Mouse (Mus musculus) ES-E14 (cell line): ENCODE results near the gene Tnfrsf13c. TPM values are rescaled to one million over a fixed set of nuclear protein-coding genes. Genes with fewer than 3 reads are reported as not detected.

Experiments used
- DNase-seq: peaks from one replicate; pipeline ENCODE4 v3.0.0-alpha.2; 2013; ENCODE audit warnings: low read depth, low spot score
- H3K27ac ChIP-seq: 2 replicates; pipeline ENCODE4 v1.5.1; 2012; ENCODE audit warnings: low read depth, mild to moderate bottlenecking, low read length, moderate library complexity, mixed read lengths; ENCODE audit not compliant: poor library complexity, insufficient read depth, severe bottlenecking
- H3K36me3 ChIP-seq: 2 replicates; pipeline ENCODE4 v1.6.1; 2012; ENCODE audit warnings: mild to moderate bottlenecking, low read length, moderate library complexity, mixed read lengths; ENCODE audit not compliant: control insufficient read depth, poor library complexity, insufficient read depth, severe bottlenecking
- H3K4me1 ChIP-seq, 2 experiments: fragments of 150-350 bp in 1 of 2; sonication (generic) in 1 of 2; 2 replicates each; pipeline ENCODE4 v1.6.1; 2012; ENCODE audit warnings: low read length in 2 of 2, mild to moderate bottlenecking in 1 of 2, mixed read lengths in 1 of 2; ENCODE audit not compliant: control insufficient read depth in 2 of 2, insufficient read depth in 2 of 2, poor library complexity in 1 of 2
- H3K4me3 ChIP-seq, 2 experiments: fragments of 150-350 bp in 1 of 2; sonication (generic) in 1 of 2; 2 replicates each; pipeline ENCODE4 v1.5.1; 2012; ENCODE audit warnings: low read length in 2 of 2, low read depth in 1 of 2, mild to moderate bottlenecking in 1 of 2, mixed read lengths in 1 of 2; ENCODE audit not compliant: insufficient read depth in 1 of 2, poor library complexity in 1 of 2, severe bottlenecking in 1 of 2
- H3K9ac ChIP-seq: 2 replicates; pipeline ENCODE4 v1.6.1; 2012; ENCODE audit warnings: low read depth, mild to moderate bottlenecking, low read length, mixed read lengths; ENCODE audit not compliant: poor library complexity, insufficient read depth, severe bottlenecking
- H3K9me3 ChIP-seq: fragments of 150-350 bp; sonication (generic); 2 replicates; pipeline ENCODE4 v1.6.1; 2012; ENCODE audit warnings: low read depth, mild to moderate bottlenecking, low read length; ENCODE audit not compliant: control insufficient read depth, insufficient read depth
- CHD2 ChIP-seq: IDR thresholded peaks from 2 replicates; pipeline ENCODE4 v1.6.1; 2014; ENCODE audit warnings: mild to moderate bottlenecking, low read depth, low read length, inconsistent platforms
- HCFC1 ChIP-seq: IDR thresholded peaks from 2 replicates; pipeline ENCODE4 v1.6.1; 2012; ENCODE audit warnings: low read length, inconsistent platforms, borderline replicate concordance; ENCODE audit not compliant: insufficient read depth
- MAFK ChIP-seq: IDR thresholded peaks from 2 replicates; pipeline ENCODE4 v1.6.1; 2014; ENCODE audit warnings: mild to moderate bottlenecking, low read depth, low read length, inconsistent platforms; ENCODE audit not compliant: insufficient read depth
- ZC3H11A ChIP-seq: IDR thresholded peaks from 2 replicates; pipeline ENCODE4 v1.6.1; 2012; ENCODE audit warnings: low read depth, mild to moderate bottlenecking, inconsistent platforms, low read length, borderline replicate concordance
- ZNF384 ChIP-seq: IDR thresholded peaks from 2 replicates; pipeline ENCODE4 v1.6.1; 2012; ENCODE audit warnings: low read depth, low read length, inconsistent platforms
- in situ Hi-C, 2 experiments: fragments of 600-800 bp; cut with MboI; formaldehyde crosslinking; loops; one replicate each; pipeline ENCODE4 v1.15.1; 2025; ENCODE audit warnings: low sequenced_read_pairs in 2 of 2, inconsistent platforms in 1 of 2; ENCODE audit not compliant: unreplicated experiment in 2 of 2
- total RNA-seq: library from RNA; depleted of rRNA; stranded (reverse); fragments of 300-350 nt; gene quantifications from 2 replicates; pipeline ENCODE4 v1.2.3, GENCODE M21; 2012

The Tnfrsf13c gene
- total RNA-seq, 1 experiment, result 2.3 TPM

DNA sequence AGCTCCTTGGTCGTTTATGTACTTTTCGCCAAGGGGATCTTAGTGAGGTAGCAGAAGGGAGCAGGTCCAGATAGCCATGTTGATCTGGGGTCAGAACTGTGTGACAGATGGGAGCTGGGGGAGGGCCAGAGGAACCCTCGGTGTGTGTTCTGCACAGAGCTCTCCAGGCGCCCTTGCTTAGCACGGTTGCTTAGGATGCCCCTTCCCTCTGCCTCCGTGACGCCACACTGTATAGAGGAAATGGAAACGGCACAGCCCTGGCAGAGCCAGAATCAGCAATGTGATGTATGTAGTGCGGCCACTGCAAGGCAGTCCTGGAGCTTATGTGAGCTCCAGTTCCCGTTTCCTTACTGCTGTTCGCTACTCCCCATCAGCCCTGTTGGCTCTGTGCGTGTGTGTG, 27.9 kb downstream of the Tnfrsf13c start:
- no peak for DNase-seq
- in situ Hi-C loops, result no loop called here
- Histone ChIP-seq H3K4me3 (no peak overlapping the region), H3K36me3 (peaks cover 83% of the 10 kb centered on the region), H3K4me1 (peaks cover 0 to 2% of the 10 kb centered on the region in 2 experiments; a peak in 2 of 4 replicates), H3K9me3 (no peaks in the 10 kb centered on the region), H3K9ac (no peak overlapping the region), H3K27ac (no peak overlapping the region)
- TF ChIP-seq CHD2, result no peak
- no peak for TF ChIP-seq MAFK
- no peak for TF ChIP-seq ZNF384
- no peak for TF ChIP-seq ZC3H11A
- TF ChIP-seq HCFC1, result no peak

DNA sequence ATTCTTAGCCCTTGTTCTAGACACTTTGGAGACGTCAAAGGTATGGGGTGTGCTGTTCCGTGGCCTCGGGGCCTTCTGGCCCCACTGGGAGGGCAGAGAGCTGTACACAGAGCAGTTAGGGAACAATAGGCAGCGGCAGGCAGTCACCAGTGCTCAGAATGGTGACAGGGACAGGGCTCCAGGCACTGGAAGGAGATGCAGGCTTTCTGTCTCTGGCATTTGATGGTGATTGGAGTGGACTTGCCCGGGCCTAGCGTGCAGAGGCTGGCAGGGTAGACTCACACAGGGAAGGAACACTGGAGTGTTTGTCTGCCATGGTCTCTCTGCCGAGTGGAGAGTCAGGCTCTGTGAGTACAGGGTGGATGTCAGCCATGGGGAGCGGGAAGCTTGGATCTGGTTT, 31.6 kb downstream of the Tnfrsf13c start:
- H3K9ac ChIP-seq, result peak overlapping the region; percentile 14; the same call in 1 of the 2 replicates
- H3K36me3 ChIP-seq, result peaks cover 62% of the 10 kb centered on the region
- H3K4me3 ChIP-seq, result no peak overlapping the region
- H3K27ac ChIP-seq, result peak overlapping the region; percentile 32; the same call in 1 of the 2 replicates
- H3K4me1 ChIP-seq, result peaks cover 2 to 10% of the 10 kb centered on the region in 2 experiments
- DNase-seq, result no peak
- TF ChIP-seq CHD2 (no peak), HCFC1 (no peak)
- in situ Hi-C loops, result no loop called here
- H3K9me3 ChIP-seq, result no peaks in the 10 kb centered on the region

DNA sequence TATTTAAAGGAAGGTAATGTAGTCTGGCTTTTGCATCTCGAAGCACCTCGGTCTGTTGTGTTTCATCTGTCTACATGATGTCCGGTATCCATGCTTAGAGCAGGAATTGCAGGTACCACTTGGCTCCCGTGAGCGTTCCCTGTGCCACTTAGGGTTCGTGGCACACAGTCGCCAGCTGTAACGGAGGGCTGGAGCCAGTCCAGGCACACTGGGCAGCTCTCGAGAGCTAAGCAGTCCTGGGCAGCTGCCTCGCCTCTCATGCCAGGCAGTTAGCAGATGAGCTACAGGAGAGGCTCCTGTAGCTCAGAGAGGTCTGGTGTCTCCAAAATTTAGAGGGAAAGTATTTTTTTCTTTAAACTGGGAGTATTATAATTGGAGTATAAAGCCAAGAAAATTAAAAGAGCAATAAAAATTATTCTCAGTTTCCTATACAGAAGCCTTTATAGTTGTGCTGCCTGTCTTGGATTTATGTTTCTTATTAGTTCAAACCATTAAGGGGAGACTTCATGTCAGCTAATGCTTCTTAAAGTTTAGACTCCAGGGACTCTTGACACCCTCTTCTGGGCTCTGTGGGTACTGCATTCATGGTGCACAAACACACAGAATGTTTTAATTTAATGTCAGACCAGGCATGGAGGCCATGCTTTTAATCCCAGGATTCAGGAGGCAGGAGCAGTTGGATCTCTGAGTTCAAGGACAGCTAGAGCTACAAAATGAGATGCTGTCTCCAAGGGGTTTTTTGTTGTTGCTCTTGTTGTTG, 35.5 kb downstream of the Tnfrsf13c start:
- Histone ChIP-seq H3K9ac (no peak overlapping the region), H3K9me3 (no peaks in the 10 kb centered on the region), H3K4me1 (peaks cover 2 to 19% of the 10 kb centered on the region in 2 experiments), H3K4me3 (no peak overlapping the region), H3K27ac (peak overlapping the region; percentile 49), H3K36me3 (peaks cover 62% of the 10 kb centered on the region)
- no peak for TF ChIP-seq HCFC1
- no peak for TF ChIP-seq ZC3H11A
- no peak for TF ChIP-seq ZNF384
- peak; percentile 86 for DNase-seq
- in situ Hi-C loops, result no loop called here

DNA sequence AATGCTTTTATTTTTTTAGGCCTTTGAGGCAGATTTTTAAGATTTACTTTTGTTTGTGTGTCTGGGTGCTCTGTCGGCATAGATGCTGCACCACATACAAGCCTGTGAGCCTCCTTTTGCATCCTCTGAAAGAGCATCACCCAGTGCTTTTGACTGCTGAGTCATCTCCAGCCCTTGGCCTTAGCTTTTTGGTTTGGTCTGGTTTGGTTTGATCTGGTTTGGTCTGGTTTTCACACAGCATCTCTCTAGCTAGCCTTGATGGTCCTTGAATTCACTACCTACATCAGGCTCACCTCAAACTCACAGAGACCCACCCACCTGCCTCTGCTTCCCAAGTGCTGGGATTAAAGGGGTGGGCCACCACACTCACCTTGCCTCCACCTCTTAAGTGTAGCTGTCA, 36.2 kb downstream of the Tnfrsf13c start:
- peak overlapping the region; percentile 49 for H3K27ac ChIP-seq
- H3K36me3 ChIP-seq, result peaks cover 63% of the 10 kb centered on the region
- H3K4me3 ChIP-seq, result no peak overlapping the region
- TF ChIP-seq ZC3H11A (no peak), MAFK (peak; percentile 95), HCFC1 (no peak), ZNF384 (no peak)
- in situ Hi-C loops, result no loop called here
- no peaks in the 10 kb centered on the region for H3K9me3 ChIP-seq
- H3K4me1 ChIP-seq, result peaks cover 2 to 19% of the 10 kb centered on the region in 2 experiments
- no peak overlapping the region for H3K9ac ChIP-seq
- peak; percentile 92 for DNase-seq

DNA sequence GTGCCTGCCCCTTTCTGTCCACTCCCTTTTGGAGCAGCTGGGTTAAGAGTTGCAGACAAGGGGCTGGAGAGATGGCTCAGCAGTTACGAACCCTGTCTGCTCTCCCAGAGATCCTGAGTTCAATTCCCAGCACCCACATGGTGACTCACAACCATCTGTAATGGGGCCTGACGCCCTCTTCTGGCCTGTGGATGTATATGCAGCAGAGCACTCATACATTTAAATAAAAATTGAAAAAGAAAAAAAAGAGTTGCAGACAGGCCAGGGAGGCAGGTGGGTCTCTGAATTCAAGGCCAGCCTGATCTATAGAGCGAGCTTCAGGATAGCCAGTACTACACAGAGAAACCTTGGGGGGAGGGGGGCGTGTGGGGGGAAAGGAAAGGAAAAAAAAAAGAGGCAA, 36.8 kb downstream of the Tnfrsf13c start:
- peak overlapping the region; percentile 49 for H3K27ac ChIP-seq
- H3K4me3 ChIP-seq, result no peak overlapping the region
- no peak overlapping the region for H3K9ac ChIP-seq
- no peak for TF ChIP-seq ZC3H11A
- TF ChIP-seq MAFK, result no peak
- 0 out of 2 replicates have a peak, but pooled peaks have one; percentile 40 for TF ChIP-seq ZNF384
- in situ Hi-C loops, result no loop called here
- DNase-seq, result no peak
- peaks cover 62% of the 10 kb centered on the region for H3K36me3 ChIP-seq
- peaks cover 2 to 19% of the 10 kb centered on the region in 2 experiments for H3K4me1 ChIP-seq
- H3K9me3 ChIP-seq, result no peaks in the 10 kb centered on the region
